Comparison of ENCODE assay signal across 12 mouse cellular contexts in genomic region chr10:41751867-41752480, GRCm38 (mm10). TPM values are rescaled to one million over a fixed set of nuclear protein-coding genes. Genes with fewer than 3 reads are reported as not detected.
DNase-seq lines count a peak whose midpoint lies in the region; ATAC-seq lines count a peak whose summit lies in the region.
"Had no signal": no experiment of that assay in that cellular context is flagged by ENCODE, and none has a peak within 500 bp of the region (broad histone marks: within the 10 kb centered on the region; RNA-seq: fewer than 3 reads in every experiment).

No protein-coding gene starts in this region.

- peak; percentile 71 for DNase-seq in heart, adult 11 months
- DNase-seq in heart, postnatal 25 days (ENCODE audit: low spot score), result no peak
- DNase-seq in CD4-positive, CD25-positive, alpha-beta regulatory T cell, adult 2 months (ENCODE audit: low read depth, low spot score), result peak; percentile 52
- DNase-seq in embryonic facial prominence, embryonic 10.5 days (ENCODE audit: low spot score), result no peak
- DNase-seq in adrenal gland, adult 18-20 months (ENCODE audit: low spot score in 2 of 2), result no peak
- DNase-seq in layer of hippocampus, adult 11-12 months (ENCODE audit: low spot score), result no peak
- DNase-seq in left cerebral cortex, adult 9 months (ENCODE audit: low spot score in 2 of 2), result no peak
- DNase-seq: adrenal gland, postnatal 10 days; cerebellum, postnatal 10 days; kidney, adult 11 months; right cerebral cortex, postnatal 4 days had no signal

- no peaks in the 10 kb centered on the region for H3K27me3 ChIP-seq in embryonic facial prominence, embryonic 10.5 days (replicated peaks; ENCODE audit: low read depth, poor library complexity, severe bottlenecking)

- H3K4me3 ChIP-seq in embryonic facial prominence, embryonic 10.5 days, result no peak overlapping the region

- peak overlapping the region; percentile 8; the same call in 1 of the 2 replicates for H3K27ac ChIP-seq in embryonic facial prominence, embryonic 10.5 days (replicated peaks)

- 84% methylated on average over 14 of the region's 14 CpGs for WGBS in embryonic facial prominence, embryonic 10.5 days

- intact Hi-C loops in heart, postnatal 25 days (cut with DNase I), result no loop called here

- no peaks in the 10 kb centered on the region for H3K9me3 ChIP-seq in embryonic facial prominence, embryonic 10.5 days

- peak; percentile 53; the same call in 1 of the 2 replicates for ATAC-seq in neutrophil, adult 5-6 weeks (ENCODE audit: extremely low read depth, insufficient number of reproducible peaks, low FRiP score, poor library complexity, severe bottlenecking)

- 0 out of 2 replicates have a peak, but pooled peaks cover 4% of the 10 kb centered on the region for H3K4me1 ChIP-seq in embryonic facial prominence, embryonic 10.5 days

- H3K36me3 ChIP-seq in embryonic facial prominence, embryonic 10.5 days (replicated peaks), result no peaks in the 10 kb centered on the region

RNA-seq across cellular contexts. Expression of gene Ccdc162, which starts 35.5 kb away (rescaled TPM):
- total RNA-seq in heart, postnatal 25 days (2021), result under 1 TPM; 0.08 to 0.14 TPM
- polyA plus RNA-seq in embryonic facial prominence, embryonic 10.5 days (2016; fragmentation: Nextera tagmentation; extraction: Ambion mirVana), result 0.42 and 0.53 TPM in 2 replicates
- total RNA-seq in neutrophil, adult 5-6 weeks (2017), result under 0.01 and 0.23 TPM in 2 replicates
- 1 to 10 TPM in 1 of 2 experiments, under 1 TPM in 1; 0.36 to 1.7 TPM for total RNA-seq in adrenal gland, adult 18-20 months (2021)

RNA-seq across cellular contexts. Expression of gene Cep57l1, which starts 57.7 kb away (rescaled TPM):
- 1 to 10 TPM; 2.3 to 3.4 TPM for total RNA-seq in heart, postnatal 25 days (2021)
- 23.5 and 24.1 TPM in 2 replicates for polyA plus RNA-seq in embryonic facial prominence, embryonic 10.5 days (2016; fragmentation: Nextera tagmentation; extraction: Ambion mirVana)
- total RNA-seq in neutrophil, adult 5-6 weeks (2017), result 10.7 and 13.8 TPM in 2 replicates
- 1 to 10 TPM; 4.0 to 4.5 TPM for total RNA-seq in adrenal gland, adult 18-20 months (2021)

RNA-seq across cellular contexts. Expression of gene Sesn1, which starts 57.8 kb away (rescaled TPM):
- 100 to 1,000 TPM; 135 to 137 TPM for total RNA-seq in heart, postnatal 25 days (2021)
- 18.5 and 23.3 TPM in 2 replicates for polyA plus RNA-seq in embryonic facial prominence, embryonic 10.5 days (2016; fragmentation: Nextera tagmentation; extraction: Ambion mirVana)
- total RNA-seq in neutrophil, adult 5-6 weeks (2017), result 76.1 and 79.8 TPM in 2 replicates
- 10 to 100 TPM; 17.0 to 19.9 TPM for total RNA-seq in adrenal gland, adult 18-20 months (2021)

Comparison
In these comparisons a context has a peak if more than half of its experiments do, and no peak if none do; other contexts are left out.
1. DNase-seq: peak in heart, adult 11 months (single experiment) and CD4-positive, CD25-positive, alpha-beta regulatory T cell, adult 2 months (single experiment); none in heart, postnatal 25 days (single experiment), embryonic facial prominence, embryonic 10.5 days (single experiment), adrenal gland, adult 18-20 months (0 of 2), layer of hippocampus, adult 11-12 months (single experiment) and left cerebral cortex, adult 9 months (0 of 2).